Mouse (Mus musculus) splenic B cell, adult 2 months (primary cell): ENCODE results near the gene Mtmr6.
"Not testable (repeated sequence)": the region's sequence is repeated elsewhere in the genome, so short reads cannot be mapped to it uniquely, and the experiment has no call there.

Source experiments
- DNase-seq: peaks from one replicate; pipeline ENCODE4 v3.0.0-alpha.2; 2011; ENCODE audit warnings: low read depth, low spot score
- H3K27me3 ChIP-seq: 2 replicates; pipeline ENCODE4 v1.6.1; 2012; ENCODE audit warnings: mild to moderate bottlenecking, low read length, moderate library complexity, mixed read lengths; ENCODE audit not compliant: control insufficient read depth, poor library complexity, insufficient read depth, severe bottlenecking
- H3K36me3 ChIP-seq: 2 replicates; pipeline ENCODE4 v1.6.1; 2012; ENCODE audit warnings: mild to moderate bottlenecking, low read length, moderate library complexity, mixed read lengths; ENCODE audit not compliant: control insufficient read depth, poor library complexity, insufficient read depth, severe bottlenecking

Mtmr6 gene

DNA sequence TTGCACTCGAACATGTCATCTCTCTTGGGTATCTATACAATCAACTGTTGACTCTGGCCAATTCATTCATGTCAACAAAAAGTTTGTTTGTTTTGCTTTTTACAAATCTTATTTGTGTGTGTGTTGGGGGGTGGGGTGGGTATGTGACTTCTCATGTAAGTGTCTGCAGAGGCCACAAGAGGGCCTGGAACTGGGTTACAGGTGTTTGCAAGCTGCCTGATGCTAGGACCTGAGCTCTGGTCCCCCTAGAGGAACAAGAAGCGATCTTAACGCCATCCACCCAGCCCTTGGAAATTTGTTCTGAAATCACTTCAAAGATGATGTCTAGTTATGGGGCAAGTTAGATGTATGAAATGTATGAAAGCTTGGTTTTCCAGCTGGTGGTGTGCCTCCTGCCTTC, 55.8 kb downstream of the Mtmr6 start:
- H3K36me3 ChIP-seq: no peaks in the 10 kb centered on the region
- H3K27me3 ChIP-seq: no peaks in the 10 kb centered on the region
- DNase-seq: no peak

DNA sequence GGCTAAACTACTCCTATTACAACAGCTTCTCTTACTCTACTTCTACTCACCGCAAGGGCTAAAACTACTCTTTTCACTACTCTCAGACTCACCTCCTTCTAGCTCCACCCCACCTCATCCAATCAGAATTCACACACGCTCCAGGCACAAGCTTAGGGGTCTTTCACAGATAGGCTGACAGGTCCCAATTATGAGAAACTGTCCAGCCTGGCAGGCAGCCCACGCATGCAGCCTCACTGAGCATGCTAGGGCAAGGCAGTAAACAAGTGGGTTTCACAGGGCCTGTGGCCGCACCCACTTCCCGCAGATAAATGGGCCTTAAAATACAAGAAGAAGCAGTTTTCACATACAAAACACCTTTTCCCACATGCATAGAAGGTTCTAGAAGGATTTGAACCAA, 75.0 kb downstream of the Mtmr6 start:
- not testable (repeated sequence) for H3K36me3 ChIP-seq, H3K27me3 ChIP-seq, DNase-seq

DNA sequence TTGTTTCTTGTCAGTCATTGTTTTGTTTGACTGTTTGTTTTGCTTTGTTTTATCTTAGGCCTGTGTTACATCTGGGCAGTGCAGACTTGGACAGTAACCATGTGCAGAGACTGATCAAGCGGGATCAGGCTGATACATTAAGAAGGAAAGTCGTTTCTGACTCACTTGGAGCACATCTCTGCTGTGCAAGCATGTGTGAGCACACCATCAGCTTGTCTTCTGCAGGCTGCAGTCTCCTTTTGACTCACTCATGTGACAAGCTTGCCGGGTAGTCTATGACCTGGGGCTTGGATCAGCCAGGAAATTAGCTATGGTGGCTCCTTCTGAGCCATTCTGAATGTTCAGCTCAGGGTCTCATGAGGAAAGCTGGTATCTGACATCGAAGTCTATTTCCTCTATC, 75.5 kb downstream of the Mtmr6 start:
- no peak for DNase-seq
- no peaks in the 10 kb centered on the region for H3K36me3 ChIP-seq

DNA sequence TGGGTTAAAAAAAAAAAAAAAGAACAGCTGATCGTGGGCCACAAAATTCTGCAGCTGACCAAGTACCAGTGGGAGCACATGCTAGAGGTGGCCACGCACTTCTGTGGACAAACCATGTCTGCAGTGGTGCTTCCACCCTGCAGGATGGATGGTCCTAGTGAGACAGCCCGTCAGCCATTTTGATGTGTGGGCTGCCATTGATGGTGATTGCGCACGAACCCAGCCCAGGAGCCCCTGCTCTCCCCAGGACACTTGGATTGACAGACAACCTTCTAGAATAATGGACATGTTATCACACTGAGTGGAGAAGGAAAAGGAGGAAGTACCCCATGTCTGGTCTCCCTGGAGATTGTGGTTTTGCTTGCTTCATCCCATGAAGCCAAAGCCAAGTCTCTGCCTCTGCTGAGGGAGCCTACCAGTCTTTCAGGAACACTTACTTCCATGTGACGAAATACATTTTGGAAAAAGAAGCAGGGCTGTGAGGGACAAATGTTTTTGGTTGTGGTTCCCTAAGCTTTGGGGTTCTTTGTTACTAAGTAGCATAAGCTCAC, 80.4 kb downstream of the Mtmr6 start:
- no peak for DNase-seq
- H3K36me3 ChIP-seq: no peaks in the 10 kb centered on the region
- H3K27me3 ChIP-seq: no peaks in the 10 kb centered on the region

More for the DNA sequence above, 75.5 kb downstream of the Mtmr6 start:
- no peaks in the 10 kb centered on the region for H3K27me3 ChIP-seq
